Mouse (Mus musculus) heart, postnatal 0 days (tissue): ENCODE measurements around the gene Cgas. TPM values are rescaled to one million over a fixed set of nuclear protein-coding genes. Genes with fewer than 3 reads are reported as not detected.

ENCODE experiments used
- ATAC-seq: fragments of 200-750 bp; cut with Nextera tagmentation; 2 replicates; pipeline ENCODE4 v1.8.0; 2017; ENCODE audit warnings: low read depth, moderate number of reproducible peaks, moderate library complexity; ENCODE audit not compliant: insufficient read depth
- DNase-seq: peaks from one replicate; pipeline ENCODE4 v3.0.0-alpha.2; 2016; ENCODE audit warnings: low spot score
- H3K27ac ChIP-seq: fragments of 300-500 bp; sonication (generic); 2 replicates; pipeline ENCODE4 v1.5.1; 2014; ENCODE audit warnings: low read depth, mild to moderate bottlenecking
- H3K27me3 ChIP-seq: fragments of 300-500 bp; sonication (generic); 2 replicates; pipeline ENCODE4 v1.6.1; 2014; ENCODE audit warnings: low read length, mixed read lengths; ENCODE audit not compliant: control insufficient read depth, insufficient read depth
- H3K36me3 ChIP-seq: fragments of 300-500 bp; sonication (generic); replicated peaks from 2 replicates; pipeline ENCODE4 v1.6.1; 2014; ENCODE audit warnings: low read length, mixed read lengths; ENCODE audit not compliant: control insufficient read depth, insufficient read depth
- H3K4me1 ChIP-seq: fragments of 300-500 bp; sonication (generic); 2 replicates; pipeline ENCODE4 v1.6.1; 2014; ENCODE audit warnings: antibody characterized with exemption; ENCODE audit not compliant: control insufficient read depth, insufficient read depth
- H3K4me2 ChIP-seq: fragments of 300-500 bp; sonication (generic); 2 replicates; pipeline ENCODE4 v1.6.1; 2014; ENCODE audit warnings: low read depth, mild to moderate bottlenecking, low read length, moderate library complexity
- H3K4me3 ChIP-seq: fragments of 300-500 bp; sonication (generic); 2 replicates; pipeline ENCODE4 v1.5.1; 2014; ENCODE audit warnings: low read depth, low read length
- H3K9ac ChIP-seq: fragments of 300-500 bp; sonication (generic); replicated peaks from 2 replicates; pipeline ENCODE4 v1.6.1; 2014; ENCODE audit warnings: low read depth, low read length, mixed read lengths
- H3K9me3 ChIP-seq: fragments of 300-500 bp; sonication (generic); replicated peaks from 2 replicates; pipeline ENCODE4 v1.6.1; 2016; ENCODE audit warnings: low read length; ENCODE audit not compliant: control insufficient read depth
- CTCF ChIP-seq: IDR thresholded peaks from 2 replicates; pipeline ENCODE4 v1.5.1; 2016; ENCODE audit warnings: antibody characterized with exemption, control low read depth, low read depth
- EP300 ChIP-seq: IDR thresholded peaks from 2 replicates; pipeline ENCODE4 v1.6.1; 2016; ENCODE audit warnings: antibody characterized with exemption, low read depth
- WGBS: fragments of 180-500 bp; shearing (Covaris S2); extraction: QIAGEN DNeasy Blood & Tissue Kit; methylation state at CpG from one replicate; pipeline ENCODE4 v1.1.7; 2014; 5-methylcytosine and 5-hydroxymethylcytosine counted together
- polyA plus RNA-seq: library from polyadenylated mRNA; unstranded; fragments of >200 nt; fragmentation: Nextera tagmentation; extraction: Ambion mirVana; gene quantifications from 2 replicates; pipeline ENCODE4 v1.2.1, GENCODE M21; 2015
- total RNA-seq: library from RNA; depleted of rRNA; stranded (reverse); fragments of >200 nt; gene quantifications from 2 replicates; pipeline ENCODE4 v1.2.3, GENCODE M21; 2014; ENCODE audit warnings: low replicate concordance

Cgas gene
- total and polyA plus RNA-seq, 2 experiments from 2014 or later = 0.83 to 1.5 TPM

DNA sequence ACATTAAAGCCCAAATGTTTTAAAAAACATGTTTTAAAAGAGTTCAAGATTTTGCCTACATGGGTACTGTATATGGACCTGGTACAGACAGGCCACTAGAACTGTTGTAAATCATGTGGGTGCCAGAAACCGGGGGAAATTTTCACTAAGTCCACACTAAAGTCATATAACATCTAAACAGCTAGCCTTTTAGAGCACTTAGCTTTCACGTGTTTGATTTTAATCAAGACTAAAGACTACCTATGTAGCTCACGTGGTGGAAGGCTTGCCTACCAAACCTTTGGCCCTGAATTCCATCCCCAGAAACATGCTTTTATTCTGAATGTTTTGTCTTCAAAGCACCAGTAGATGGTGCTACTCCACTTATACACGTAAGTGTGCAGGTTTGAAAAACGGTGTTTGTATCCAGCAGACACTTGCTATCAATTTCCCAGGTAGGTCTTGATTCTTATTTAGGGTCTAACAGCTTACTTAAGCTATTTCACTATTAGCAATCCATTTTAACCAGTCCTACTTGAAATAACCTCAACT lies 34.0 kb upstream of the Cgas start:
- Histone ChIP-seq H3K9ac (no peak overlapping the region), H3K27ac (no peak overlapping the region), H3K9me3 (no peaks in the 10 kb centered on the region), H3K36me3 (peaks cover 62% of the 10 kb centered on the region), H3K4me2 (no peak overlapping the region), H3K4me3 (no peak overlapping the region), H3K4me1 (no peaks in the 10 kb centered on the region), H3K27me3 (no peaks in the 10 kb centered on the region)
- WGBS = 5% methylated on average over 5 of the region's 5 CpGs
- ATAC-seq (no peak), DNase-seq (peak; percentile 64)
- TF ChIP-seq EP300 (0 out of 2 replicates have a peak, but pooled peaks have one; percentile 12), CTCF (peak; percentile 66)

- DNase-seq = no peak
- no peak for TF ChIP-seq EP300
- H3K4me3 ChIP-seq = no peak overlapping the region
- no peaks in the 10 kb centered on the region for H3K4me1 ChIP-seq
- H3K9me3 ChIP-seq = no peaks in the 10 kb centered on the region
- 8% methylated on average over 1 of the region's 1 CpGs for WGBS
- H3K27me3 ChIP-seq = no peaks in the 10 kb centered on the region
- no peak overlapping the region for H3K9ac ChIP-seq
- no peak for ATAC-seq
- 0 out of 2 replicates have a peak overlapping the region, but pooled peaks have one; percentile 5 for H3K27ac ChIP-seq
- no peak overlapping the region for H3K4me2 ChIP-seq
- peaks cover 63% of the 10 kb centered on the region for H3K36me3 ChIP-seq
Measured at GRCm38 (mm10) chr9:78476531-78477020, 33.5 kb upstream of the Cgas start.

- ATAC-seq (no peak), DNase-seq (no peak)
- Histone ChIP-seq H3K9ac (no peak overlapping the region), H3K36me3 (peaks cover 67% of the 10 kb centered on the region), H3K4me3 (no peak overlapping the region), H3K9me3 (no peaks in the 10 kb centered on the region), H3K4me2 (no peak overlapping the region), H3K27ac (0 out of 2 replicates have a peak overlapping the region, but pooled peaks have one; percentile 5), H3K27me3 (no peaks in the 10 kb centered on the region), H3K4me1 (no peaks in the 10 kb centered on the region)
- TF ChIP-seq CTCF (no peak), EP300 (no peak)
- WGBS = 86% methylated on average over 4 of the region's 4 CpGs
Measured at GRCm38 (mm10) chr9:78475873-78476272, 32.8 kb upstream of the Cgas start.

DNA sequence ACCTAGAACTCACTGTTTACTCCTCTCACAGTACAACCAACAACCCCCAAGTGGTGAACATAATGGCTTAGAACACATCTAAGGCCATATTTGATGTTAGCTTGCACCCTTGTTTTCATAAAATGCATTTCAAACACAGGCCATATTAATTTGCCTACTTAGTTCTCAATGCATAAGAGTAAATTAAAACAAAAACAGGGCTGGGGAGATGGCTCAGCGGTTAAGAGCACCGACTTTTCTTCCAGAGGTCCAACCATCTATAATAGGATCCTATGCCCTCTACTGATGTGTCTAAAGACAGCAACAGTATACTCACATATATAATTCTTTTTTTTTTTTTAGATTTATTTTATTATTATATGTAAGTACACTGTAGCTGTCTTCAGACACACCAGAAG lies 32.3 kb upstream of the Cgas start:
- TF ChIP-seq CTCF = no peak
- TF ChIP-seq EP300 = no peak
- Histone ChIP-seq H3K9me3 (no peaks in the 10 kb centered on the region), H3K4me2 (no peak overlapping the region), H3K27me3 (no peaks in the 10 kb centered on the region), H3K27ac (no peak overlapping the region), H3K9ac (no peak overlapping the region), H3K4me3 (no peak overlapping the region), H3K4me1 (no peaks in the 10 kb centered on the region), H3K36me3 (peaks cover 71% of the 10 kb centered on the region)
- WGBS = 83% methylated on average over 2 of the region's 2 CpGs
- DNase-seq (no peak), ATAC-seq (no peak)

DNA sequence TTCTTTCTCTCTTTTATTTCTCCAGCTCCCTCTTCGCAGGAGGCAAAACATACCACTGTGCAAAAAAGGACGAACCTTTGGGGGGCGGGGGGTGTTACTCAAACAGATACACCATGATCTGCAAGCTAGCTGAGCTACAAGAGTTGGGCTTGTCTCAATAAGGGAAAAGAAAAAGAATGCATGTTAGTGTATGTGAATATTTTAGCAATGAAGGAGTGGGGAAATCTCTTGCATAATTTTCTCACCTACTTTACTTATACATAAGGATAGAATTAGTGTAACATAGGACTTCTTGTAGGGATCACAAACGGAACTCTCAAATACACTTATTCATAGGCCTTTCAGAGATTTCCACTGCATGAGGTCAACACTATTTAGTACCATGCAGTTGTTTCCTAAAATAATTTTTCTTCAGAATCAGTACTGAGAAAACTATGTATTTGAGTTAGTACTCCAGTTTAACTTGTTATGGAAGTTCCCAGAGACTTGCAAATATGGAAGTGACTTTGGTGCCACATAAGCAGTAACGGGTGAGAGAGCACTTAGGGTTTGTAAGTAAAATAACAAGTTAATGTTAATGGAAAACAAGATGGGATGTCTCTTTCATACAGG lies 31.8 kb upstream of the Cgas start:
- no peak overlapping the region for H3K27ac ChIP-seq
- WGBS = 80% methylated on average over 5 of the region's 5 CpGs
- peaks cover 73% of the 10 kb centered on the region for H3K36me3 ChIP-seq
- DNase-seq = no peak
- no peak for ATAC-seq
- H3K4me3 ChIP-seq = no peak overlapping the region
- no peaks in the 10 kb centered on the region for H3K4me1 ChIP-seq
- no peak for TF ChIP-seq EP300
- no peak for TF ChIP-seq CTCF
- H3K4me2 ChIP-seq = no peak overlapping the region
- no peak overlapping the region for H3K9ac ChIP-seq
- H3K9me3 ChIP-seq = no peaks in the 10 kb centered on the region
- H3K27me3 ChIP-seq = no peaks in the 10 kb centered on the region
